Mouse (Mus musculus): ENCODE data around the gene Lrrc36.

GRCm38 (mm10) chr8:105509997-105510735 lies 96.8 kb downstream of the Lrrc36 start:
- TF ChIP-seq CTCF (IDR thresholded peaks at IDR 0.05; ENCODE audit: low read depth) (no peak), EP300 (IDR thresholded peaks at IDR 0.05; ENCODE audit: low read depth) (no peak)

Measured in liver, postnatal 0 days (tissue).